Mouse (Mus musculus): ENCODE measurements around the gene Myadml2. TPM values are rescaled to one million over a fixed set of nuclear protein-coding genes. Genes with fewer than 3 reads are reported as not detected.

The Myadml2 gene
- 100 to 1,000 TPM; 109 to 157 TPM for total RNA-seq (2021)
- long read RNA-seq, experiment 1, transcript Myadml2-202 (2 exons, 471 nt): major isoform, 10 of 177 reads
- long read RNA-seq, experiment 1, partial matches to known transcripts: 0 of 177 reads
- long read RNA-seq, experiment 1, other reads (novel, unspliced or antisense): 167 of 177 reads
- long read RNA-seq, experiment 2, transcript Myadml2-202 (2 exons, 471 nt): major isoform, 12 of 178 reads
- long read RNA-seq, experiment 2, partial matches to known transcripts: 0 of 178 reads
- long read RNA-seq, experiment 2, other reads (novel, unspliced or antisense): 166 of 178 reads

DNA sequence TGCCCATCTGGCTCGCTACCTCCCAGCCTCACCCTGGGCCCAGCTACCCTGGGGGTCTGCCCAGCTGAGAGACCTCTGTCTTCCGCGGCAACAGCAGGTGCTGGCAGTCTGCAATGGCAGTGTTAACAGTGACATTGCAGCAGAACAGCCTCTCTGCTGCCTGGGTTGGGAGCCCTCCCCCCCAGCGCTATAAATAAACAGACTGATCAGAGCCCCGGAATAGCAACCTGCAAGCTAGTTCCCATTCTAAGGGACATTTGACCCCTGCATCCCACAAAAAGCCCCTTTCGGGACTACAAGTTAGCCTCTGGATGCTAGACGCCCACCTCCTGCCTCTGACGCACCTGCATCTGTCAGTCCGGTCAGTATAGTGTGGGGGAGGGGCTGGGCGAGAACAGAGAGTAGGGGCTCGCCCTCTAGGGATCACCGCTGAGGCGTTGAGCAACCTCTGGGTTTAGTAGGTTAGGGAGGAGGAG lies at the start of gene Myadml2:
Gene Myadml2, minus strand, starts transcription at position 158 of the 476 bp plus-strand sequence.
- 0 out of 2 replicates have a peak, but pooled peaks have one; percentile 10 for TF ChIP-seq CTCF (IDR thresholded peaks at IDR 0.05)
- Histone ChIP-seq H3K4me3 (peak within 1 kb of the TSS; percentile 76), H3K27ac (peak within 1 kb of the TSS; percentile 99)
- DNase-seq: peak; percentile 84
- intact Hi-C loops (cut with DNase I): no loop called here

DNA sequence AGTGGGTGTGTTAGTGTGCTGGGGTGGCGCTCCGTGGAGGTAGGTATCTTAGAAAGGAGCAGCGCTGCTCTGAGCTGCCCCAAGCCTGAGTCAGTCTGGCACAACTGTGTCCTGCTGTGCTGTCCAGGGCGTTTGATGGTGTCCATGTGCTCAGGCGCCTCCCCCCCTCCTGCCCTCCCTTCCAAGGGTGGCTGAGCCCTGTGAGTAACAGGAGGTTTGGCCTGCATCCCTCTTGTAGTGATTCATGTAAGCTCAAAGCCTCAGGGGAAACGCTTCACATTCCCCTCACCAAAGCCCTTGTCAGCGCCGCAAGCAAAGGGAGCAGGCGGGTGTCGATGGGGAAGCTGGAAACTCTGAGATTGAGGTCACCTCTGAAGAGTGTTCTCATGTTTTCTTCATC lies 49.8 kb upstream of the Myadml2 start:
- DNase-seq: peak; percentile 84
- intact Hi-C loops (cut with DNase I): no loop called here
- peak; percentile 24; the same call in 1 of the 2 replicates for TF ChIP-seq CTCF (IDR thresholded peaks at IDR 0.05)
- Histone ChIP-seq H3K4me3 (no peak overlapping the region), H3K27ac (peak overlapping the region; percentile 85)

DNA sequence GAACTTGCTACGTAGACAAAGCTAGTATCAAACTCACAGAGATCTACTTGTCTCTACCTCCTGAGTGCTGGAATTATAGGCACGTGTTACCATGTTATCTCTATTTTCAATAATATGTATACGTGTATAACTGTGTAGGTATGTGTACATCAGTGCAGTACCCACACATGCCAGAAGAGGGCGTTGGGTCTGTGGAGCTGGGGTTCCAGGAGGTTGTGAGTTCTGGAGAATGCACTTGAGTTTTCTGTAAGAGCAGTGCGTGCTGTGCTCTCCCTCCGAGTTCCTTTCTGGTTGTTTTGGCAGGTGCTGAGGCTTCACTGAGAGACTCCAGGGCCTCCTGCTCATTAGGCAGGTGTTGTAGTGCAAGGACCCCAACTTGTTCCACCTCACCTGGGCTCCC lies 48.6 kb upstream of the Myadml2 start:
- intact Hi-C loops (cut with DNase I): no loop called here
- DNase-seq: no peak

DNA sequence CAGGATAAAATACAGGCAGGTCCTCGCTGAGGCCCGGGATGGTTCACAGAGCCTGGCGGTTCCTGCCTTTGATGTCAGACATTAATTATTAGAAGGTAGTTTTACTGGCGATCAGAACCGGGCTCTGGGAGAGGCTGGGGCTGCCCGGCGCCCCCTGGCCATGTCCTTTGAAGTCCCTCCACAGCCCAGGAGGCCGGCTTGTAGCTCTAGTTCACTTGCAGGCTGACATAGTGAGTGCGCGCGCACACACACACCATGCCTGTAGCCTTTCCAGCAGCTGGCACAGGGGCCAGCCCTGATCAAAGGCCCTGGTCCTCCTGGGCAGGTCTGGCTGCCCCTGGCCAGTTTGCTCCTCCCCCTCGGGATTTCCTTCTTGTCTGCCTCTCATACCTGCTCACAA lies 47.7 kb upstream of the Myadml2 start:
- Histone ChIP-seq H3K4me3 (no peak overlapping the region), H3K27ac (no peak overlapping the region)
- intact Hi-C loops (cut with DNase I): no loop called here
- no peak for TF ChIP-seq CTCF (IDR thresholded peaks at IDR 0.05)
- DNase-seq: no peak

More for the DNA sequence above, 48.6 kb upstream of the Myadml2 start:
- H3K4me3 ChIP-seq: no peak overlapping the region
- H3K27ac ChIP-seq: 0 out of 2 replicates have a peak overlapping the region, but pooled peaks have one; percentile 2
- peak; percentile 34 for TF ChIP-seq CTCF (IDR thresholded peaks at IDR 0.05)

DNA sequence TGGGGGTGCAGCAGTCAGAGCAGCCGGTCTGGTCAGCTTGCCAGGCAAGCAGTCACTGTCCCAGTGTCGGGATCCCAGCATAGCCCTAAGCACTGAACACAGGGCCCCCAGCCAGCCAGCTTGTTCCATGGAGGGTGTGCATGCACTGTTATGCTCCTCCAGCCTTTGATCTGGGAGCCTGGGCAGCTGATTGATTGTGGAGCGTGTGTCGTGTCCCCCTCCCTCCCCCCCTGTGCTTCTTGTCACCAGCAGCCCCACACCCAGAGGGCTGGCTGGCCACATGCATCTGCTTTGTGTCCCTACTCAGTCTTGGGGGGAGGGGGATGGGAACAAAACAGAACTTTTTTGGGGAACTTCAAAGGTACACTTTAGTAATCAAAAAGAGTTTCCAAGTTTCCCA lies 47.2 kb upstream of the Myadml2 start:
- DNase-seq: no peak
- intact Hi-C loops (cut with DNase I): no loop called here
- Histone ChIP-seq H3K27ac (no peak overlapping the region), H3K4me3 (no peak overlapping the region)
- no peak for TF ChIP-seq CTCF (IDR thresholded peaks at IDR 0.05)

DNA sequence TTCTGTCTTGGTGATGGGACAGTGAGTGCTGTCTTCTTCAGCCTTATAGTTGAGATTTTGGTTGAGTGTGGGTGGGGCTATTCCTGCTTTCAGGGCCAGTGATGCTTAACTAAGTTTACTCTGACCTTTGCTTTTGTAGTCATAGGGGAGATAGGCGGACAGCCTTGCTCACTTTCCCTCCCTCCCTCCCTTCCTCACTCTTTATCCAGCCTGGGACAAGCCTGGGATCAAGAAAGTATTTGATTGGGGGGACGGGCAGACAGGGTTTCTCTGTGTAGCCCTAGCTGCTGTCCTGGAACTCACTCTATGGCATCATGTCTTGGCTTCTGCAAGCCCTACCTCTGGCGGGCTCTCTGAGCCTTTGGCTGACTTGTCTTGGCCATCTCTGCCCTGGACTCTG lies 45.5 kb upstream of the Myadml2 start:
- TF ChIP-seq CTCF (IDR thresholded peaks at IDR 0.05): no peak
- intact Hi-C loops (cut with DNase I): no loop called here
- no peak overlapping the region for H3K4me3 ChIP-seq

DNA sequence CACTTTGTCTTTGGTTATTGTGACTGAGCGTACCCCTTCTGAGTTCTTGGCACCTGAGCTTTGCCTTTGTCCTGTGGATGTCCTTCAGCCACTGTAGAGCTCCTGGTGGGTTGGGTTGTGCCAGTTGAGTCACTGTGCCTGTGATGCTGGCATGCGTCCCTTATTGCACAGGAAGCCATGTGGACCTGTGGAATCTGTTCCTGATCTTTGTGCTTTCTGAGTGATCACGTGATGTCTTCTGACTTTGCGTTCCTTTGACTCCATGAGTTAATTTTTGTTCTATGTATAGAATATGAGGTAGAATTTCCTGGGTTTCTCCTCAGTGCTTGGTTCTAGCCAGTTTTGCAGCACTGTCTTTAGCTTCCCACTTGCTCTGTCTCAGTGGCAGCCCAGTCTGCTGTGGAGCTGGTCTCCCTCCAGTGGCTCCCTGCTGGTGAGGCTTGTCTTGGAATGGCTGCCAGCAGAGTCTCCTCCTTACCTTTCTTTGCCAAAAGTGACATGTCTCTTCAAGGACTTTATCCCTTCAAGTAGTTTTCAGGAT lies 44.6 kb upstream of the Myadml2 start:
- DNase-seq: peak; percentile 53
- peak; percentile 2; the same call in 1 of the 2 replicates for TF ChIP-seq CTCF (IDR thresholded peaks at IDR 0.05)
- H3K4me3 ChIP-seq: no peak overlapping the region
- intact Hi-C loops (cut with DNase I): no loop called here
- peak overlapping the region; percentile 35 for H3K27ac ChIP-seq

More for the DNA sequence above, 45.5 kb upstream of the Myadml2 start:
- DNase-seq: no peak
- H3K27ac ChIP-seq: no peak overlapping the region

DNA sequence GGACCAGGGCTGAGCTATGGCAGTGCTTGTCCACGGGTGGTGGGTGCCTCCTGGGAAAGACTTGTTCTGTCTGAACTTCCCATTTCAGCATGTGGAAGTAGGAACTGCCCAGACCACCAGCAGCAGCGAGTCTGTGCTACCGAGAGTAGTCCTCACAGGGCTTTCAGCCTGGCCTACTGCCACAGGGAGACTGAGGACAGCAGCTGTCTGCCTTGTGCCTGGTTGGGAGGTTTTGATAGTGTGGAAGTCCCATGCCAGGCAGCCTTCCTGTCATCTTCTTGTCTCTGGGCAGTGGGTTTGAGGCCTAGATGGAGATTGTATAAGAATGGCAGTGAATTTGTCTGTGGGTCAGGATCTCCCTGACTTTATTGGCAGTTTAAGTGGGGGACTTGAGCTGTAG lies 41.4 kb upstream of the Myadml2 start:
- no peak overlapping the region for H3K4me3 ChIP-seq
- TF ChIP-seq CTCF (IDR thresholded peaks at IDR 0.05): no peak

DNA sequence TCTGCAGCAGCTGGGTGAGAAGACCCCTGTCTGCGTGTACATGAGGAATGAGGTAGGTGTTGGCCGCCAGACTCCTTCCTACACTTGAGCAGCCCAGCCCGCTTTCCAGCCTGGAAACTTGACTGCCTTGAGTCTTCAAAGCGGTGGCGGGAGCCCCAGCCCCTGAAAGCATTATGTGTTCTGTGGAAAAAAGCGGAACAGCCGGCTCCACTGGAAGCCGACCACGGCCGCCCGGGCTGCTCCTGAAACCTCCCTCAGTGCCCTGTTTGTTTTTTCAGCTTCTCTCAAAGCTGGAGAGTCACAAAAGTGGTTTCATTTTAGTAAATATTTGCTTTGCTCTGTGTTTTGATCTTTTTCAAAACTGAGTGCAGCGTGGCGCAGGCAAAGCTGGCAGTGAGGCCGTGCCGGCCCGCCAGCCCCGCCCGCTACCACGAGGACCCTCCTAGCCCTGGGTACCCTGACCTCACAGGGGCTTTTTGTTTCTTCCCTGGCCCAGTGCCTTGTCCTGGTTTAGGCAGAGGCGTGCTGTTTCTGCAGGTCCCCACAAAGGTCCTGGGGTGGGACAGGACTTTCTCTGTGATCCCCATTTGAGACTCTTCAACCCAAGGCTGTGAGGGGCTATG lies 38.8 kb upstream of the Myadml2 start:
- Histone ChIP-seq H3K4me3 (no peak overlapping the region), H3K27ac (no peak overlapping the region)
- no peak for TF ChIP-seq CTCF (IDR thresholded peaks at IDR 0.05)
- intact Hi-C loops (cut with DNase I): loop anchor here (2.0 kb wide), 1 partner anchor 22 kb away; no protein-coding TSS in a partner anchor
- DNase-seq: peak; percentile 14

More for the DNA sequence above, 41.4 kb upstream of the Myadml2 start:
- intact Hi-C loops (cut with DNase I): no loop called here
- no peak overlapping the region for H3K27ac ChIP-seq
- DNase-seq: peak; percentile 20

DNA sequence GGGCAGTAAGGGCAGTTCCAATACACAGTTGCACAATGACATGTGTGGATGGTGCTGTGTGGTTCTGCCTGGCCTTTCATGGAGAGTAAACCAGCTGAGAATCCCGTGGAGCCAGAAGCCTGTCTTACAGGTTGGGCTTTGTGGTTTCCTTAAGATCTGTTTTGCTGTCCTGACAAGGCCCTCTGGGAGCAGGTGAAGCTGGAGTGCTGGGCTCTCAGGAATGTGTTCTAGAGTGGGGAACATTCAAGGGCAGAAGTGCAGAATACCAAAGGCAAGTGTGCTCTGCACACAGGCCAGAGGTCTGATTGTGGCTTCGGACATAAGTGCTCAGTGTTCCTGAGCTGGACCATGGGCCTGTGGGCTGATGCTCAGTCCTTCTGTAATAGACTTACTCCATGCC lies 36.7 kb upstream of the Myadml2 start:
- Histone ChIP-seq H3K27ac (peak overlapping the region; percentile 72), H3K4me3 (no peak overlapping the region)
- no peak for TF ChIP-seq CTCF (IDR thresholded peaks at IDR 0.05)
- DNase-seq: no peak
- intact Hi-C loops (cut with DNase I): no loop called here

DNA sequence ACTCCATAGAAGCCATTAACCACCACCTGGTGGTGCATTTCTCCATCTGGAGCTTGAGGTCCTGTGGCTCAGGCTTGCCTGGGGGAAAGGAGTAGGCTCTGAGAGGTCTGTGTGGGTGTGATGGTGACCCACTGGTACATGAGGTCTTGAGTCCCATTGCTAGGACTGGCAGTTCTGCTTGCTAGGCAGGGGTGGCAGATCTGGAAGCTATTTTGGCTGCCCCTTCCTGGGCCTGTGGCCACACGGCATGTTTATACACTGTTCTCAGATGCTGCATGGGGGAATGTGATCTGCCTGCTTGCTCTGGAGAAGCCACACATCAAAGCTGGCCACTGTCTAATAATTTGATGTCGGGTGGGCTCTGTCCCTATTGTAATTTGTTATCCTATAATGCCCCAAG lies 36.1 kb upstream of the Myadml2 start:
- peak; percentile 63 for DNase-seq
- TF ChIP-seq CTCF (IDR thresholded peaks at IDR 0.05): no peak
- H3K27ac ChIP-seq: peak overlapping the region; percentile 72
- intact Hi-C loops (cut with DNase I): no loop called here
- H3K4me3 ChIP-seq: no peak overlapping the region

DNA sequence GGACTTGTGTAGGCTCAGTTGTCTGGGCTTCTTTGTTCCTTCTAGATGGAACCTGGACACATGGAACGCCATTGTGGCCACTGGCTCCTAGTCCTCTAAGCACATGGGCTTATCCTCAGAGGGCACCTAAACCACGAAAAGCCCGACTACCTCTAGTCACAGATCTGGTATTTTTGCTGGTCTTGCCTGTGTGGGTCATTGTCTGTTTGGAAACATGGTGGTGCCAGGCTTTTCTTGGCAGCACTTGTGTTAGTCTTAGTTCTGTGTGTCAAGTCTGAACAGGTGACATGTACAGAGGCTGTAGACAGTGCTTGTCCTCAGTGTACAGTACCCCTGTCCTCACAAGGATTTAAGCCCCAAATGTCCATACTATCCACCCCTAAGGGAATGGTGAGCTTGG lies 35.6 kb upstream of the Myadml2 start:
- Histone ChIP-seq H3K4me3 (no peak overlapping the region), H3K27ac (peak overlapping the region; percentile 72)
- intact Hi-C loops (cut with DNase I): no loop called here
- no peak for TF ChIP-seq CTCF (IDR thresholded peaks at IDR 0.05)
- DNase-seq: peak; percentile 7

DNA sequence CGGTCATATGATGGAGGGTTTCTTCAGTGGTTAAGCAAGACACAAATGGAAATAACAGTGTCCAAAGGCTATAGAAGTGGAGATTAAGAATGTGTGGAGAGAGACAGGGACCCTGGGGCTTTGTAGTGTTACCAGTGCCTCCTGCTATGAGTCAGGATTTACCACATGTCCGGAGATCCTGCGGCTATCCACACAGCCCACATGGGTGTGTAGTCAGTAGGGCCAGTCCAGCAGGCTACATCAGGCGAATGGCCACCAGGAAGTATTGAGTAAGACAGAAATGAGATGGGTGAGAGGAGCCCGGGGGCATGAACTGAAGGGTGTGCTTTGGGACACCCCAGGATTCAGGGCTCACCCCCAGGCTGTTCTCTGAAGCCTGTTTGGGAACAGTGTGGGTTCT lies 34.7 kb upstream of the Myadml2 start:
- Histone ChIP-seq H3K4me3 (no peak overlapping the region), H3K27ac (no peak overlapping the region)
- peak; percentile 8 for DNase-seq
- intact Hi-C loops (cut with DNase I): no loop called here
- no peak for TF ChIP-seq CTCF (IDR thresholded peaks at IDR 0.05)

All from gastrocnemius, adult 2 months (tissue).